Mouse (Mus musculus) MEL (cell line): ENCODE results near the gene Tmtc3. TPM values are rescaled to one million over a fixed set of nuclear protein-coding genes. Genes with fewer than 3 reads are reported as not detected.

ENCODE experiments used
- DNase-seq: peaks from one replicate; pipeline ENCODE4 v3.0.0; 2011; ENCODE audit warnings: low read depth, low spot score
- H3K27ac ChIP-seq: 2 replicates; pipeline ENCODE4 v1.5.1; 2012; ENCODE audit warnings: low read depth, mild to moderate bottlenecking, control low read depth, low read length, moderate library complexity; ENCODE audit not compliant: control insufficient read depth
- H3K27me3 ChIP-seq, 2 experiments: fragments of 150-350 bp in 1 of 2; sonication (generic) in 1 of 2; 2 replicates each; pipeline ENCODE4 v1.6.1; 2012; ENCODE audit warnings: low read length in 2 of 2, mild to moderate bottlenecking in 2 of 2, improper control_type of control experiment in 1 of 2, moderate library complexity in 1 of 2; ENCODE audit not compliant: insufficient read depth in 2 of 2, control insufficient read depth in 1 of 2
- H3K36me3 ChIP-seq, 2 experiments: 2 replicates each; pipeline ENCODE4 v1.6.1; 2012 to 2014; ENCODE audit warnings: low read length in 2 of 2, improper control_type of control experiment in 1 of 2, inconsistent platforms in 1 of 2, mild to moderate bottlenecking in 1 of 2; ENCODE audit not compliant: insufficient read depth in 2 of 2, control insufficient read depth in 1 of 2
- H3K4me1 ChIP-seq, 2 experiments: fragments of 150-350 bp in 1 of 2; sonication (generic) in 1 of 2; 2 replicates each; pipeline ENCODE4 v1.6.1; 2012; ENCODE audit warnings: low read length in 2 of 2, improper control_type of control experiment in 1 of 2, mild to moderate bottlenecking in 1 of 2; ENCODE audit not compliant: insufficient read depth in 2 of 2, control insufficient read depth in 1 of 2
- H3K4me3 ChIP-seq, 2 experiments: fragments of 150-350 bp in 1 of 2; sonication (generic) in 1 of 2; 2 replicates each; pipeline ENCODE4 v1.5.1; 2012; ENCODE audit warnings: low read depth in 2 of 2, low read length in 2 of 2, mild to moderate bottlenecking in 2 of 2, moderate library complexity in 2 of 2, control low read depth in 1 of 2, improper control_type of control experiment in 1 of 2; ENCODE audit not compliant: control insufficient read depth in 1 of 2, insufficient read depth in 1 of 2
- H3K79me2 ChIP-seq: 2 replicates; pipeline ENCODE4 v1.6.1; 2012; ENCODE audit warnings: mild to moderate bottlenecking, low read length, moderate library complexity; ENCODE audit not compliant: control insufficient read depth, poor library complexity, insufficient read depth
- H3K9ac ChIP-seq: 2 replicates; pipeline ENCODE4 v1.6.1; 2012; ENCODE audit warnings: low read depth, mild to moderate bottlenecking, control low read depth, low read length, moderate library complexity; ENCODE audit not compliant: control insufficient read depth, poor library complexity, severe bottlenecking
- H3K9me3 ChIP-seq: fragments of 150-350 bp; sonication (generic); replicated peaks from 2 replicates; pipeline ENCODE4 v1.6.1; 2012; ENCODE audit warnings: mild to moderate bottlenecking, low read length, improper control_type of control experiment, moderate library complexity; ENCODE audit not compliant: insufficient read depth
- BHLHE40 ChIP-seq: IDR thresholded peaks from 2 replicates; pipeline ENCODE4 v1.6.1; 2012; ENCODE audit warnings: low read depth, mild to moderate bottlenecking, inconsistent platforms, low read length, improper control_type of control experiment, borderline replicate concordance
- CHD1 ChIP-seq: IDR thresholded peaks from 2 replicates; pipeline ENCODE4 v1.6.1; 2012; ENCODE audit warnings: low read depth, mild to moderate bottlenecking, inconsistent platforms, low read length, improper control_type of control experiment
- CHD2 ChIP-seq: IDR thresholded peaks from 2 replicates; pipeline ENCODE4 v1.6.1; 2011; ENCODE audit warnings: low read length, improper control_type of control experiment
- CTCF ChIP-seq, 3 experiments: IDR thresholded peaks in 2 of 3; conservative IDR thresholded peaks in 1 of 3; 2 replicates each; pipeline ENCODE4 v1.5.1; 2011 to 2012; ENCODE audit warnings: low read length in 3 of 3, low read depth in 2 of 3, mild to moderate bottlenecking in 2 of 3, improper control_type of control experiment in 1 of 3, inconsistent platforms in 1 of 3, mixed read lengths in 1 of 3, moderate library complexity in 1 of 3; ENCODE audit not compliant: control insufficient read depth in 1 of 3, insufficient read depth in 1 of 3, poor library complexity in 1 of 3, severe bottlenecking in 1 of 3
- ELF1 ChIP-seq: IDR thresholded peaks from 2 replicates; pipeline ENCODE4 v1.6.1; 2014; ENCODE audit warnings: low read depth, mild to moderate bottlenecking, inconsistent platforms, low read length, improper control_type of control experiment, moderate library complexity
- EP300 ChIP-seq, 2 experiments: IDR thresholded peaks; 2 replicates each; pipeline ENCODE4 v1.6.1; 2011; ENCODE audit warnings: improper control_type of control experiment in 2 of 2, low read length in 2 of 2, low read depth in 1 of 2, mild to moderate bottlenecking in 1 of 2
- ETS1 ChIP-seq: IDR thresholded peaks from 2 replicates; pipeline ENCODE4 v1.6.1; 2012; ENCODE audit warnings: low read depth, mild to moderate bottlenecking, inconsistent platforms, low read length, improper control_type of control experiment, moderate library complexity
- GATA1 ChIP-seq: IDR thresholded peaks from 2 replicates; pipeline ENCODE4 v1.6.1; 2011; ENCODE audit warnings: low read depth, low read length, improper control_type of control experiment
- HCFC1 ChIP-seq: IDR thresholded peaks from 2 replicates; pipeline ENCODE4 v1.6.1; 2012; ENCODE audit warnings: low read depth, mild to moderate bottlenecking, inconsistent platforms, low read length, improper control_type of control experiment, moderate library complexity
- JUND ChIP-seq: IDR thresholded peaks from 2 replicates; pipeline ENCODE4 v1.6.1; 2011; ENCODE audit warnings: low read depth, mild to moderate bottlenecking, improper control_type of control experiment, low read length
- MAFK ChIP-seq: IDR thresholded peaks from 2 replicates; pipeline ENCODE4 v1.6.1; 2011; ENCODE audit warnings: low read depth, mild to moderate bottlenecking, low read length, improper control_type of control experiment, borderline replicate concordance
- MAX ChIP-seq: IDR thresholded peaks from 2 replicates; pipeline ENCODE4 v1.6.1; 2011; ENCODE audit warnings: low read length, improper control_type of control experiment
- MXI1 ChIP-seq: IDR thresholded peaks from 2 replicates; pipeline ENCODE4 v1.6.1; 2011; ENCODE audit warnings: mild to moderate bottlenecking, low read depth, low read length, improper control_type of control experiment
- MYB ChIP-seq: IDR thresholded peaks from 2 replicates; pipeline ENCODE4 v1.6.1; 2011; ENCODE audit warnings: mild to moderate bottlenecking, low read depth, low read length, improper control_type of control experiment
- NELFE ChIP-seq: IDR thresholded peaks from 2 replicates; pipeline ENCODE4 v1.6.1; 2011; ENCODE audit warnings: low read depth, low read length, improper control_type of control experiment
- POLR2AphosphoS2 ChIP-seq: IDR thresholded peaks from 2 replicates; pipeline ENCODE4 v1.6.1; 2011; ENCODE audit warnings: low read length, improper control_type of control experiment
- POLR2AphosphoS5 ChIP-seq: IDR thresholded peaks from 2 replicates; pipeline ENCODE4 v1.6.1; 2012; ENCODE audit warnings: low read depth, borderline replicate concordance, mild to moderate bottlenecking, inconsistent platforms, low read length, moderate library complexity, mixed read lengths
- RAD21 ChIP-seq: IDR thresholded peaks from 2 replicates; pipeline ENCODE4 v1.6.1; 2011; ENCODE audit warnings: mild to moderate bottlenecking, low read depth, low read length, improper control_type of control experiment
- RCOR1 ChIP-seq: IDR thresholded peaks from 2 replicates; pipeline ENCODE4 v1.6.1; 2012; ENCODE audit warnings: low read depth, mild to moderate bottlenecking, inconsistent platforms, low read length, improper control_type of control experiment
- SIN3A ChIP-seq: IDR thresholded peaks from 2 replicates; pipeline ENCODE4 v1.6.1; 2012; ENCODE audit warnings: low read length, improper control_type of control experiment, inconsistent platforms
- SMC3 ChIP-seq: IDR thresholded peaks from 2 replicates; pipeline ENCODE4 v1.6.1; 2011; ENCODE audit warnings: low read depth, low read length, improper control_type of control experiment
- TAL1 ChIP-seq: IDR thresholded peaks from 2 replicates; pipeline ENCODE4 v1.6.1; 2012; ENCODE audit warnings: mild to moderate bottlenecking, inconsistent platforms, low read length, moderate library complexity, mixed read lengths
- TBP ChIP-seq: IDR thresholded peaks from 2 replicates; pipeline ENCODE4 v1.8.0; 2011; ENCODE audit warnings: low read depth, low read length, improper control_type of control experiment
- TCF12 ChIP-seq: IDR thresholded peaks from 2 replicates; pipeline ENCODE4 v1.6.1; 2014; ENCODE audit warnings: low read depth, mild to moderate bottlenecking, inconsistent platforms, low read length, improper control_type of control experiment, moderate library complexity
- UBTF ChIP-seq: IDR thresholded peaks from 2 replicates; pipeline ENCODE4 v1.6.1; 2012; ENCODE audit warnings: low read depth, mild to moderate bottlenecking, inconsistent platforms, low read length, improper control_type of control experiment, moderate library complexity, borderline replicate concordance; ENCODE audit not compliant: insufficient read depth
- USF1 ChIP-seq: IDR thresholded peaks from 2 replicates; pipeline ENCODE4 v1.6.1; 2014; ENCODE audit warnings: low read depth, mild to moderate bottlenecking, inconsistent platforms, low read length, improper control_type of control experiment, moderate library complexity
- USF2 ChIP-seq, 2 experiments: IDR thresholded peaks; 2 replicates each; pipeline ENCODE4 v1.6.1; 2011 to 2012; ENCODE audit warnings: improper control_type of control experiment in 2 of 2, low read length in 2 of 2, borderline replicate concordance in 1 of 2, inconsistent platforms in 1 of 2, low read depth in 1 of 2, mild to moderate bottlenecking in 1 of 2; ENCODE audit not compliant: insufficient read depth in 1 of 2
- ZNF384 ChIP-seq: IDR thresholded peaks from 2 replicates; pipeline ENCODE4 v1.6.1; 2012; ENCODE audit warnings: low read depth, mild to moderate bottlenecking, inconsistent platforms, low read length, improper control_type of control experiment
- polyA plus RNA-seq, 2 experiments: library from polyadenylated mRNA; stranded (reverse) in 1 of 2; unstranded in 1 of 2; fragments of >175 nt in 1 of 2; fragments of >200 nt in 1 of 2; gene quantifications; 2 replicates each; pipeline versions ENCODE4 v1.2.1 to v1.2.4; 2012; ENCODE audit warnings: low replicate concordance in 2 of 2, low read depth in 1 of 2; ENCODE audit not compliant: insufficient read length in 2 of 2, insufficient read depth in 1 of 2, missing spikeins in 1 of 2
- total RNA-seq: library from RNA; depleted of rRNA; stranded (reverse); fragments of 300-350 nt; gene quantifications from 2 replicates; pipeline ENCODE4 v1.2.3, GENCODE M21; 2012

Tmtc3 gene
- total and polyA plus RNA-seq, 3 experiments: 7.5 to 8.9 TPM; not detected in 1

DNA sequence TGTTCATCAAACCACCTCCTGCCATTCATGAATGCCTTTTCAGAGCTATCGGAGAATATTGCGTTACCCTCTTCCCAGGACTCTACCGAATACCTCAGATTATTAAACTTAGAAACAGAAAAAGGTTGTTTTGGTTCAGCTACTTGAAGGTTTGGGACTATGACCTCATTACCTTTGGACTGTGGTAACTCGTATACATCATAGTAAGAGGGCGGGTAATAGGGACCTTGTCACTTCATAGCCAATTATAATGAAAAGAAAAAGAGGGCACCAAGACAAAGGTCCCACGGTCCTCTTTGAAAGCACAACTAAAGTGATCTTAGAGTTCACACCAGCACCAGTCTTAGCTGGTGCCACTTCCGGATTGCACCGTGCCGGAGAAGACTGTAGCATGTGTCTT is 35.2 kb upstream of the Tmtc3 start:
- H3K27ac ChIP-seq: peak overlapping the region; percentile 88
- no peak for DNase-seq
- no peak overlapping the region; a peak in 1 of 4 replicates for H3K4me3 ChIP-seq
- peaks cover 0 to 41% of the 10 kb centered on the region in 2 experiments; a peak in 2 of 4 replicates for H3K36me3 ChIP-seq
- TF ChIP-seq CHD1 (no peak), MYB (no peak), BHLHE40 (no peak), NELFE (no peak), POLR2AphosphoS5 (no peak), CHD2 (no peak), CTCF (IDR thresholded peaks at IDR 0.05 in 2 of 3, conservative IDR thresholded peaks at IDR 0.05 in 1 of 3; ENCODE audit: control insufficient read depth in 1 of 3, insufficient read depth in 1 of 3, low read depth in 2 of 3, low read length in 3 of 3, poor library complexity in 1 of 3, severe bottlenecking in 1 of 3) (no peak), USF1 (no peak), TCF12 (no peak), UBTF (no peak), EP300 (IDR thresholded peaks at IDR 0.05; ENCODE audit: low read depth in 1 of 2, low read length in 2 of 2) (no peak), HCFC1 (no peak), JUND (no peak)
- no peaks in the 10 kb centered on the region for H3K9me3 ChIP-seq
- no peaks in the 10 kb centered on the region for H3K27me3 ChIP-seq
- peaks cover 15 to 40% of the 10 kb centered on the region in 2 experiments for H3K4me1 ChIP-seq
- 0 out of 2 replicates have a peak overlapping the region, but pooled peaks have one; percentile 38 for H3K9ac ChIP-seq
- H3K79me2 ChIP-seq: no peaks in the 10 kb centered on the region

DNA sequence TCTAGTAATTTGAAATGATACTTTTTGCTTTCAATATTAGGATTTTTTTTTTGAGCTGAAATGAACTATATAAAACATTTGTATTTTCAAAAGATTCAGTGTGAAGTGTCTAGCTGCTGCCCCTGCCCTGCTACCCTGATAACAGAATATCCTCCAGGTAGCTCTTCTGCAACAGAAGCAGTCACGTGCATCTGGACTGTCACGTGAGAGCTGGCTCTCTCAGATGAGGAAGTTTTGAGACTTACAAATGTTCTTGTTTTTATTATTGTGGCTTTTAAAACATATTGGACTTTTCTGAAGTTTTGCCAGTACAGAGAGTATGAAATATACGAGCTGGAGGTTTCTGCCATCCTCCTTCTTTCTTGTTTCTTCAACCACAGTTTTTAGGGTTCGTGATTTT is 34.5 kb upstream of the Tmtc3 start:
- peaks cover 15 to 45% of the 10 kb centered on the region in 2 experiments for H3K4me1 ChIP-seq
- no peaks in the 10 kb centered on the region for H3K79me2 ChIP-seq
- no peaks in the 10 kb centered on the region for H3K9me3 ChIP-seq
- DNase-seq: peak; percentile 68
- H3K9ac ChIP-seq: no peak overlapping the region
- no peaks in the 10 kb centered on the region for H3K27me3 ChIP-seq
- peaks cover 0 to 47% of the 10 kb centered on the region in 2 experiments; a peak in 2 of 4 replicates for H3K36me3 ChIP-seq
- TF ChIP-seq ELF1 (peak; percentile 44; the same call in 1 of the 2 replicates), TBP (no peak), NELFE (no peak), ZNF384 (no peak), RCOR1 (no peak), BHLHE40 (peak; percentile 98), TAL1 (no peak), MAX (peak; percentile 91), TCF12 (no peak), EP300 (IDR thresholded peaks at IDR 0.05; ENCODE audit: low read depth in 1 of 2, low read length in 2 of 2) (peak; percentile 35 to 43; a peak in 2 of 4 replicates), MAFK (no peak), HCFC1 (peak; percentile 48; the same call in 1 of the 2 replicates), RAD21 (no peak), USF2 (IDR thresholded peaks at IDR 0.05; ENCODE audit: borderline replicate concordance in 1 of 2, insufficient read depth in 1 of 2, low read depth in 1 of 2, low read length in 2 of 2) (peak; percentile 75 to 97), SMC3 (no peak), MXI1 (peak; percentile 71; the same call in 1 of the 2 replicates), SIN3A (peak; percentile 82), CHD2 (no peak), POLR2AphosphoS2 (no peak), USF1 (peak; percentile 98), GATA1 (no peak), CTCF (IDR thresholded peaks at IDR 0.05 in 2 of 3, conservative IDR thresholded peaks at IDR 0.05 in 1 of 3; ENCODE audit: control insufficient read depth in 1 of 3, insufficient read depth in 1 of 3, low read depth in 2 of 3, low read length in 3 of 3, poor library complexity in 1 of 3, severe bottlenecking in 1 of 3) (no peak), CHD1 (no peak), ETS1 (peak; percentile 51; the same call in 1 of the 2 replicates)
- H3K27ac ChIP-seq: peak overlapping the region; percentile 88; the same call in 1 of the 2 replicates
- peak overlapping the region in 1 of 2 experiments; percentile 37; a peak in 2 of 4 replicates for H3K4me3 ChIP-seq
